Mouse (Mus musculus) spleen, embryonic (tissue): ENCODE results near the gene Fgl2.

ENCODE experiments used
- CTCF ChIA-PET: fragments of 350-600 bp; sonication (Branson Sonifier 250); formaldehyde crosslinking; loops from one replicate; lab custom pipeline; 2022; lab: Charles Lee

Gene Fgl2

DNA sequence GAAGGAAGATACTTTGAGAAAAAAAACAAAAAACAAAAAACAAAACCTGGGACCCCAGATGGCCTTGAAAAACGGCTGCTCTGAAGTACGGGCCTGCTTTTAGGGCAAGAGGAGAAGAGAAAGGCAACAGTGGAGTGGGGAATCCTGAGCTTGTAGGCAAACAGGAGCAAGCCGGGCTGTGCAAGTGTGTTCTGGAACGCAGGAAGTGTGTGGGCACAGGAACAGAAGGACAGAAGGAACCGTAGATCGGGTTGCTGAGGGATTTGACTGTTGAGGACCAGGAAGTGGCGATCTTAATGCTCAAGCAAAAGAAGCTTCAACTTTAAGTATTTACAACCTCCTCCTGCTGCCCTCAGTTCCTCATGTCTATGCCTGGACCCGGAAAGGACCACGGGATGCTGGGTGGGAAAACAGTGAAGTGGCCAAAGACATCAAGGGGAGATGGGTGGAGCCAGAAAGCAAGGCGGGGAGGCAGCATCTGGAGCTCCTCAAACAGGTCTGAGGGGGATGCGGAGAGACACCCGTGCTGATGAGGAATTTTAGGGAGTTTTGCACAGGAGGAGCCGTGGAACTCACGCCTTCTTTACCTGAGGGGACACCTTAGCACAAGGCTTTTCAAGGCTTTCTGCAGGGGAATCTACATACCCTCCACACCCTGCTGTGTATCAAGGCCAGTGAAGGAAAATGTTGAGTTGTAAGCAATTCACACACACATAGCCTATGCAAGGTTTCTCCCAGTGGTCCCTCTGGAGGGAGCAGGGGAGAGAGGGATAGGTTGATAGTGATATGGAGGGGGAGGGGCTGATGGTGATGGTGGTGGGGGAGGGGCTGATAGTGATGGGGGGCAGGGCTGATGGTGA, 11.2 kb downstream of the Fgl2 start:
- CTCF ChIA-PET, result no interaction called here

DNA sequence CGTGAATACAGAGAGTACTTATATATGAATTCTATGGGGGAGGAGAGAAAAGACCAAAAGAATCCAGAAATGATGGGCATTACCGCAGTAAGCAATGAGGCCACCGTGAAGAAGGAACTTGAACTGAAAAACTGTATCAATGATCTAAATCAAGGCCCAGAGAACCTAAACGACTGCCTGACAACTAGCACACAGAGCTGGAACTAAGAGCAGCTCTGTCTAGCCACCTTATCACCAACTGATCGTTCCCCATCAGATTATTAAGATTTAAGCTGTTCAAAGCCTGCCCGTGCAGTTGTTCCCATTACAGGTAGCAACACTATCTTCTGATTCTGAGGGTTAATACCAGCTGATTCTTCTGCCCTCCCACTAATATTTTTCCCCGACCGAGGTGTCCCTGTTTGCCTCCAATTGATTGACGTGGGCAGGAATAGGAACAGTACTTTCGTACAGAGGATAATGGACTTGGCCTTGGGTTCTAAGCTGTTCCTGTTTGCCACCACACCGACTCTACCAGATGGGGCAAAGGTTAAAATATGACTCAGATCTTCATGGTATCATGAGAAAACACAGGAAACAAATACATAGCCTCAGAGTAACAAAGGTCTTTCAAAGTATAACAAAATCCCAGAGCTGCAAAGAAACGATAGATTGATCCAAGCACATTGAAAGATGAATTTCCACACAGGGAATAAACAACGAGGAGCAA, 12.0 kb downstream of the Fgl2 start:
- CTCF ChIA-PET, result no interaction called here

DNA sequence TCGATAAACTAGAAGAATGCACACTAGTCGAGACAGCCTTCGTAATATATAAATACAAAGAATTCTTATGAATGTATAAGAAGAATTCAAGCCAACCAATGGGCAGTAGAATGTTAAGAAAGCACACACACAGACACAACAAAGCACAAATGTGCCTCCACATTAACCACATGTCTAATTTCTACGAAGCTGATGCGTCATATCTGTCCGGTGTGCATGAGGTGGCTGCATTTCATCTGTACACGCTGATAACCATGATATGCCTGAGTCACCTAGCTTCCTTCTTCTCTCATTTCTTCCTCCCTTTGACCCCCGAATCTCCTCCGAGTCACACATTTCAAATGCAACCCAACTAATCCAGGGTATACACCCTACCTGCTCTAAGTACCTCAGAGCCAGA, 12.5 kb downstream of the Fgl2 start:
- CTCF ChIA-PET, result interaction anchor here (0.7 kb wide), 1 partner anchor 132 kb away, joined by 3 read pairs; no protein-coding TSS in a partner anchor

DNA sequence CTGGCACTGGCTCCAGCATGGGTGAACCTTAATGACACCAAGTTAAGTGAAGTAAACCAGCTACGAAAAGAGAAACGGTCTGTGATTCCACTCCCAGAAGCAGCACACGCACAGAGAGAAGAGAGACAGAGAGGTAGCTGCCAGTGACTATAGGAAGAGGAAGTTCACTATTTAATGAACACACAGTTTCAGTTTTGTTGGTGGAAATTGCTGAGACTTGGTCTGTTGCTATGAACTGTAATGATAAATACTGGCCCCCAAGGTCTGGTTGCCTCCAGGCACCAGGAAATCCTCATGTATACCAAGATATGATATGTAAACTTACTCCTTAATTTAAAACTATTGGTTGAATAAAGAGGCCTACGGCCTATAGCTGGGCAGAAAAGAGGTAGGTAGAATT, 14.0 kb downstream of the Fgl2 start:
- CTCF ChIA-PET, result no interaction called here

DNA sequence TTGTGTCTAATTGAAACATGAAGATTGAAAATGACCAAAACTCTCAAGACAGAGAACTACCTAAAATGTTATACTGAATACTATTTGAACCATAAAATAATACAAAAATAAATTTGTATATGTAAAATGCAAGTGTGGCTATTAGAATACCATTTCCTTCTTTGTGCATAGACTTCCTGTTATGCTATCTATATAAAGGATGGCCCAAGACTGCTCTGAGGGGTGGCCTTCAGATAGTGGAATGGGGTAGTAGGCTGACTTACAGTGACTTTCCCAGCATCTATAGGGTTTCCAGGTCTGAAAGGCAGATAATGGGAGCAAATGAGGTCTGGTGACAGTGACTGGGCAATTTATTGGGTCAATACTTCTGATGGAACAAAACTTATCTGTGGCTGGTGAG, 14.9 kb downstream of the Fgl2 start:
- CTCF ChIA-PET, result no interaction called here

DNA sequence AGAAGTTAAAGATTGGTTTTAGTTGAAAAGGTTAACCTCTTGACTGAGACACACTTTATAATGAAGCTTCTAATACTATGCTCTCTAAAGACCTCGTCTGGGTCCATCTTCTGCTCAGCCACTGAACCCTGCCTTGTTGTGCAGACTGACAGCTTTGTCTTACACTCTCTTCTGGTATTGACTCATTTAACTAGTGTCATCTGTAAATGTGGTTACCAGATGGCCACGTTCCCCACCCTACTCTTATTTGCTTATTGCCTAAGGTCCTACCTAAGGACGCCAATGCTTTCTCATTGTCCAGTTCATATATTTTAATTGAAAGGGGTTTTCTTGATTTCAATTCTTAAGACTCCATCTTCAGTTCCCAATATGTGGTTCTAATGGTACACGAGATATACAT, 16.4 kb downstream of the Fgl2 start:
- CTCF ChIA-PET, result no interaction called here

- CTCF ChIA-PET, result no interaction called here
Observed at GRCm38 (mm10) chr5:21391616-21392384, 19.4 kb downstream of the Fgl2 start.

- CTCF ChIA-PET, result interaction anchor here (0.6 kb wide), 1 partner anchor 73 kb away, joined by 4 read pairs; no protein-coding TSS in a partner anchor
Observed at GRCm38 (mm10) chr5:21394562-21394961, 22.1 kb downstream of the Fgl2 start.

DNA sequence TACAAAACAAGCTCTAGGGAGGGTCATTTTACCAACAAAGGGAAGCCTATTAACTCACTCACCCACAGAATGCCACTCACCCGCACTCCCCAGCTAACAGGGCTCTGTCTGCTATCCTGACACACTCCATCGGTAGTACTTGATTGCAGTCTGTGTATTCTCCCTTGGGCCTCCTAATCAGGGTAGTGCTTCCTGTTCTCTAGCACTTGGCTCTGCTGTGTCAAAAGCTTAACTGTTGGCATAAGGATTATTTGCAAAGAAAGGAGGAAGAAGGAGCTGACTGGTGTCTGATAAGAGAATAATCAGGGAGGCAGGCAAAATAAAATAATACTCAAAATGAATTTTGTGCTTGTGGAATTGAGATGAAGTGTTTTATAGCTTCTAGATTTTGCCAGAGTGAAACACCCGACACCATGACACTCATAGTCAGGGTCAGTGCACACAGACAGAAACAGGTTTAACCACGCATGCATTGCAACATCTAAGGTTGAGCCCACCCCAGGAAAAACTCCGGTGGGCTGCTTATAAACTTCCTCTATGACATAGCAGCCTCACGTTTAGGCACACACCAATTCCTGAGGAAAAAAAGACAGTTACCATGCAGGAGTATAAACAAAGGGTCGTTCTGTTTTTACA, 22.9 kb downstream of the Fgl2 start:
- CTCF ChIA-PET, result no interaction called here

DNA sequence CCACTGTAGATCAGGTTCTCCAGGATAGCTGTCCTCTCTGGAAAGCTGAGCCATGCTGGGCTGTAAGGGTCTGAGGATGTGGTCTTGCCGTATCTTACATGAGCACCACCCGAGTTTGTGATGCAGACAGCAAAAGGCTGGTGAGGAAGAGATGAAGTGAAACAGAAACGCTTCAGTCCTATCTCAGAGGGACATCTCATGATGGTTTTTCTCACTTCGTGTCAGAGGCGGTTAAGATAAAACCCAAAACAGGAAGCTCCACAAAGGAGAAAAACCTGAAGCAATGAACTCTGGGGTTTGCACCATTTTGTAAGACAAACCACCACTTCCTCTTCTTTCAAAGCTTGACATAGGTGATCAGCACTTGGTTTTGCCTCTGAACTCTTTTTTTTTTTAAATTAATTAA, 38.8 kb downstream of the Fgl2 start:
- CTCF ChIA-PET, result interaction anchor here (0.5 to 0.8 kb wide), 2 partner anchors 17 to 83 kb away, joined by 3 to 4 read pairs; no protein-coding TSS in a partner anchor

GRCm38 (mm10) chr5:21412056-21412455, 39.6 kb downstream of the Fgl2 start:
- CTCF ChIA-PET, result no interaction called here

- CTCF ChIA-PET, result no interaction called here
Observed at GRCm38 (mm10) chr5:21413322-21413721, 40.9 kb downstream of the Fgl2 start.

GRCm38 (mm10) chr5:21414116-21414820, 41.8 kb downstream of the Fgl2 start:
- CTCF ChIA-PET, result no interaction called here

DNA sequence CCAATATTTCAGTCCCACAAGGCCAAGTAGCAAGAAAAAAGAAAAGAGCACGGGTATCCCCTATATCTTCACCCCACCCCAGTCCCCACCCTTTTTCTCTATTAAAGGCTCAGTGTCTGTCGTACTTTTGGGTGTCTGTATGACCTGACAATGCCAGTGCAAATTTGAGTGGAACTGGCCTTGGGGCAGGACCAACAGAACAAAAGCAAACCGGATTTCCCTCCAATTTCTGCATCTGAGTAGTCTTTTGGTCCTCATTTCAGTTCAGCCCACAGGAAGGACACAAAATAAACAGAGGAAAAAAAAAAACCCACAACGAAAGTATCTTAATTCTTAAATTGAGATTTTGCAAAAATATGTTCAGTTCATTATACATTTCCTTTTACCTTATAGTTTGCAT, 46.2 kb downstream of the Fgl2 start:
- CTCF ChIA-PET, result interaction anchor here (0.5 to 1.5 kb wide), 2 partner anchors 9 to 90 kb away, joined by 4 to 8 read pairs; no protein-coding TSS in a partner anchor

GRCm38 (mm10) chr5:21420609-21421008, 48.2 kb downstream of the Fgl2 start:
- CTCF ChIA-PET, result interaction anchor here (0.7 to 1.2 kb wide), 2 partner anchors 89 to 149 kb away, joined by 3 read pairs; no protein-coding TSS in a partner anchor

GRCm38 (mm10) chr5:21424614-21425602, 52.5 kb downstream of the Fgl2 start, which contains the start of the genes Ccdc146 and Fam185a:
TSS of gene Ccdc146 (minus strand) at chr5:21424677.
TSS of gene Fam185a (plus strand) at chr5:21424958.
- CTCF ChIA-PET, result no interaction called here

DNA sequence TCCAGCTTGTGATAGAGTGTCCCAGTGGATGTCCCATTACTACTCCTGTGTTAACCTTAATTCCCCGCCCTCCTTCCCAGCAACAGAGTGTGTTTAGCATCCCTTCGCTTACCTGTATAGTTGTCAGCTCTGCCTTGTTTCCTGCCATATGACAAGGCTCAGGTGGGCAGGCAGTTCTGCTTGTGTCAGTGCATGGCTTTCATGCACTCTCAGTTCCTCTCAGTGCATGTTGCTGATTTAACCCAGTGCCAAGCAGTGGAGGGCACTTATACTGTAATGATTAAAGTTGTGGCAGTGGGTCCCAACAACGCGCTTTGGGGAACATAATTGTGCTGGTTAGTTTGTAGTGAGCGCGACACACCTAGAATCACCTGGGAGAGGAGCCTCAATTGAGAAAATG, 54.2 kb downstream of the Fgl2 start:
- CTCF ChIA-PET, result interaction anchor here (0.6 to 0.7 kb wide), 3 partner anchors 95 to 1535 kb away, joined by 3 to 4 read pairs (median 3); no protein-coding TSS in a partner anchor
